Mouse (Mus musculus) layer of hippocampus, postnatal 10 days (tissue): ENCODE measurements at regions not wholly inside any gene's neighbourhood (a gene's known extent, or its start where the extent isn't known, plus 50 kb on each side); places are given as distances from the start of the nearest gene placed in this dataset.

Experiments used
- DNase-seq, 2 experiments: peaks; one replicate each; pipeline ENCODE4 v3.0.0; 2021; ENCODE audit warnings: low spot score in 2 of 2

DNA sequence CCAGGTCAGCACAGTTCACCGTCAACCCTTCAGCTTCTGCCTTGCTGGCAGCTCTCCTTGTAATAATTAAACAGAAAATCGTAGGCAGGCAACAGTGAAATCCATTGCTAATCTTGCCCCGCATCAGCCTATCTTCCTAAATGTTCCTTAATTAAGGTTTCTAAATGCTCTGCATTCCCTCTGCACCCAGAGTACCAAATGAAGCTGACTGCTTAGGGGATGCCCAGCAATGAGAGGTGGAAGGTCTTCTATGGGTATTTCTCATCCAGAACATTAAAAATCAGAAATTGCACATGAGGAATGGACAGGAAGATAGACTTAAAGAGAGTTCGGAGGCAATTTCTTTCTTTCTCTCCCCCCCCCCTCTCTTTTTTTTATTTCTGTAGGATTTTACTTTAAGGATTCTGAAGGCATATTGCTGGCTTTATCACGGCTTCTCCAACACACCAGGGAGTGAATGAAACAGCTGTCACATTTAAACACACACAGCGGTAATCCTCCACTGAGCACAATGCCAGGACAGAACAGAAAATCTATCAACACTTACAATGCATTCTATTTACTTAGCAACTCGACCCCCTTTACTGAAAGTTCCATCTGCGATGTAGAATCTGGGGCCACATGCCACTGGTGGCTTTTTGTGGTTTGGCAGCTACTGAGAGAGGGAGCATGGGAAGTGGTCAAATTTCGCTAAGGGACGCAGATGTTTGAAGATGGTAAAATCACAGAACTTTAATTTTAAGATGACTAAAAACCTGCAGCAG is 584.2 kb upstream of the Kirrel3 start:
- DNase-seq: no peak

DNA sequence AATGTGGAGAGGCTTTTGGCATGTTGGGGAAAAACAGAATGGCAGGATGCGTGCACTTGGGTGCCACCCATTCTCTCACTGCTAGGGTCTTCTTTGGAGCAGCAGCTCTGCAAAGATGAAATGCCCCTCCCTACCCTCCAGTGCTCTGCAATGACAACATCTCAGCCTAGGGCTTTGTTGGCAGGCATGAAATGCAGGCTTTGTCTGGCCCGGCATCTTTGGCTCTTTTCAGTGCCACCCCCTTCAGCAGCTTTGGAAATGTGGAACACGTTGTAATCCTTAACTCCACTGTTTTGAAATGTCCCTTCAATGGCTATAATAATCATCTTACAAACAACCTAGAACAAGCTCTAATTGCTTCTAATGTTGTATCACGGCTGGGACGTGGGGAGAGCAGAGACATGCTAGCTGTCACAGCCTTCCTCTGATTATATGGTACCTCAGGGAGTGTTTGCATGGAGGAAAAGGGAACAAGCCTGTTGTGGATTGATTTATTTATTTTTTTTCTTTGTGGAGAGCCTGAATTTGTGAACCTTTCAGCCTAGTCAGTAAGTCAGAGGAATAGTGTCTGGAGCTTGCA is 581.6 kb upstream of the Kirrel3 start:
- DNase-seq: no peak

DNA sequence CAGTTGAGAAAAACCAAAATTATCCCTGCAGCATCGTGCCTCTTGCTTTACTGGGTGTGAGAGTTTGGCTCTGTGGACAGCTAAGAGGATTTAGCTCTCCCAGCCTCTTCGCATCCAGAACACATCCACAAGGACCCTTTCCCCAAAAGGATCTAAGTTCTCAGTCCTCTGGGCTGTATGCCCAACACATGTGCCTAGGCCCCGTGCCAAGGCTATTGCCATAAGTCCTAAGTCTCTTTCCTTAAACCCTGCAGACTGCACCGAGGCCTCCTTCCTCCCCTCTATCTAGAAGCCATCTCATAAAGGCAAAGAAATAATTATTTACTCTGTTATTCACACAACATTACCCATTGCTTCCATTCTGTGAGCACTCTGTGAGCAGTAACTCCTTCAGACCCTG is 570.8 kb upstream of the Kirrel3 start:
- no peak for DNase-seq

DNA sequence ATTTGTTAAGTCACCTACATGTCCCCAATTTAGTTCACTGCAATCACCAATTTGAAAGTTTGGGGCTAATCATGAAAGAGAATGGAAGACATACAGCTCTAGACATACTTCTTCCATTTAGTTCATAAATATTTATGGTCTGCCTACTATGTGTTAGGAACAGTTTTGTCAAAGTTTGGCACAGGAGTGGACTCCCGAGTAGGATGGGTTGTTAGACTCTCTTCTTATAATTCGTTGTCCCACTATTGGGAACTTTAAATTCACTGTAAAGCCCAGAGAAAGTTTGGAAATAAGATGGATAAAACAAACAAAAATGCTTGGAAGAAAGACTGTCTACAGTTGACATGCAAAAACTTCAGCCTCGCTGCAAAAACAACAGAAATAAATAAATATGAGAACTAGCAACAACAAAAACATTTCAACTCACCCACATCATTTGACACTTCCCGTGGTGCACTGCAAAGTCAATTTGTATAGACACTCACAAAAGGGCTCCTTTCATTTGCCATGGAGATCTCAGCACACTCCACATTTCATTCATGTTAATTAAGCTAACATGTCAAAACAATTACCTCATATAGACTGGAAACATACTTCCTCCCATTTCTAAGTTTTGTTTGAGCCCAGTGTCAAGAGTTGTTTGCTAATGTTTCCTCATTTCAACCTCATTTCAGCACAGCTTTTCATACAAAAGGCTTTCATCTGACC is 570.2 kb upstream of the Kirrel3 start:
- no peak for DNase-seq

DNA sequence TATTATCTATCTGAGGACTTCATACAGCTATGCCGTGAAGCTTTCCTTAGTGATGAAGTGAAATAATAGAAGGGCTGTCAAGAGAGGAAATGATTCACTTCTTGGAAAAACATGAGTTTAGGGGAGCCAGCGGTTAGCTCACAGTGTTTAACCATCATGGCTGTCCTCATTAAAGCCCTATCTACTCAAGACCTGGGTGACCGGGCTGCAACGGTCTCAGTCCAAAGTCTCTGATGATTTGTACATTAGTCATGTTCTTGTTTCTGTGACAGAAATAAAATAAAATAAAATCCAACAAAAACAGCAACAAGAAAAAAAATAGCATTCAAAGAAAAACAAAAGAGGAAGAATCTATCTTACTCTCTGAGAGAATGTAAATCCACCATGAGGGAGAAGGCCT is 555.4 kb upstream of the Kirrel3 start:
- no peak for DNase-seq

DNA sequence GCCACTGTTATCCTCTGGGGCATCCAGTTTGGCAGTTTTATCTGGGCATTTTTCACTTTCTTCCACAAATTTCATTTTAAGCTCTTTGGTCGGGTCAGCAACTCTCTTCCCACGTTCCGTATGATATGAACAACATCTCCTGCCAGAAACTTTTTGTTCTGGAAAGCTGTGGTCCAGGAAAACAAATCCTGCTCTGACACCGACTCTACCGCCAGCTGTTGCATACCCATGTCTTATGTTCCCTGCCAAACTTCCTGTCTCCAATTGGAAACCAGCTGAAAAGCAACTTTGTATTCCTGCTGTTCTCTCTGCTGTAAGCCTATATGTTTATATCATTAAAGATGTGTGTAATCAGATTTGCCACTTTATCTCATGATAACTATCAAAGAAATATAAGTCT is 551.6 kb upstream of the Kirrel3 start:
- no peak for DNase-seq

DNA sequence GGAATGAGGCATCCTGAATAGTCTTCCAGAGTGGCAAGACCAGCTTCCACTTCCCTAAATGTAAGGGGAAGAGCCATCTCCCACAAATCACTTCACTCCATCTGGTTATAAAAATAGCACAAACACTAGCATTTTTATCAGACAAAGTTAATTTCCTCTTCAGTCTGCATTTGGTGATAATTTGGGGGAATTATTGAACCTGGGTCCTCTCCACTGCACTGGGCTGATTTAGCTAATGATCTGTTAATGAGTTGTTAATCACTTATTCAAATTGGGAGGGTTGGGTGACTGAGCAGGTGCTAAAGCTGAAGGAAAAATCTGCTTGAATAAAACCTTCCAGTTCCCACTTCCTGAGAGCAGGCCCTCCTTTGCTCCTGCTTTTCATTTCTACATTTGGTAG is 531.4 kb upstream of the Kirrel3 start:
- DNase-seq: no peak
